Mouse (Mus musculus) E14TG2a.4 (cell line): ENCODE data around the gene Smyd3.

Source experiments
- CTCF ChIP-seq: conservative IDR thresholded peaks from 2 replicates; pipeline ENCODE4 v1.5.1; 2014; ENCODE audit warnings: low read length
- NANOG ChIP-seq: IDR thresholded peaks from 2 replicates; pipeline ENCODE4 v1.6.1; 2014; ENCODE audit warnings: borderline replicate concordance, low read length, mixed read lengths
- POU5F1 ChIP-seq: IDR thresholded peaks from 2 replicates; pipeline ENCODE4 v1.6.1; 2014; ENCODE audit warnings: low read length, borderline replicate concordance

DNA sequence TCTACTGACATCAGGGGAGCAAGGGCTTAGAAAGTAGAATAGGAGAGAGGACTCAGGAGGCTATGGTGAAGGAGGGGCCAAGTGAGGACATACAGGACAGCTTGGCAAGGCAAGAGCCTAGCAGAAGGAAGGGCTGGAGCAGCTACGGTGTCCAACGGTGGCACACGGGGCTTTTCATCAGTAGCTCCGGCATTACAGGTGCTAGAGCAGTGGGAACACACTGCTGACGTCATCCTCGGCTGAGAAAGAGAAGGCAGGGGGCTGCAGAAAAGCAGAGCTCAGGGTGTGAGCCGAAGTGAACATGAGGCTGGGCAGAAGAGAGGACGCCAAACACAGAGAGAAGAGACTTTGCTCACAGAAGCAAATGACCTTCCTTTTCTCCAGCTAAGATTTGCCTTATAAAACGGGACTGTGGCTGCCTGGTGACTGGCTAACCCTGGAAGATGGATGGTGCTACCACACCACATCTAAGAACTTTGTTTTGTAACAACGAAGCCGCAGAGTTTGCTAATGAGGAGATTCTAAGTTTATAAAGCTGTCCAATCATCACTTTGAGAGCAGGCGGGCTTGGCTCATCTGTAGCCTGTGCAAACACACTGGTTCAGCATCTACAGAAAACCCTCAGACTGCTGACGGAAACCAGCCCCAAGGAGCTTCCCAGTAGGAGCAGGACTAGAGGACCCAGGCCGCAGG, 453.1 kb downstream of the Smyd3 start:
- TF ChIP-seq CTCF = no peak
- no peak for TF ChIP-seq POU5F1
- no peak for TF ChIP-seq NANOG
